8 mouse cellular contexts compared by ENCODE assay signal in the genomic region with DNA sequence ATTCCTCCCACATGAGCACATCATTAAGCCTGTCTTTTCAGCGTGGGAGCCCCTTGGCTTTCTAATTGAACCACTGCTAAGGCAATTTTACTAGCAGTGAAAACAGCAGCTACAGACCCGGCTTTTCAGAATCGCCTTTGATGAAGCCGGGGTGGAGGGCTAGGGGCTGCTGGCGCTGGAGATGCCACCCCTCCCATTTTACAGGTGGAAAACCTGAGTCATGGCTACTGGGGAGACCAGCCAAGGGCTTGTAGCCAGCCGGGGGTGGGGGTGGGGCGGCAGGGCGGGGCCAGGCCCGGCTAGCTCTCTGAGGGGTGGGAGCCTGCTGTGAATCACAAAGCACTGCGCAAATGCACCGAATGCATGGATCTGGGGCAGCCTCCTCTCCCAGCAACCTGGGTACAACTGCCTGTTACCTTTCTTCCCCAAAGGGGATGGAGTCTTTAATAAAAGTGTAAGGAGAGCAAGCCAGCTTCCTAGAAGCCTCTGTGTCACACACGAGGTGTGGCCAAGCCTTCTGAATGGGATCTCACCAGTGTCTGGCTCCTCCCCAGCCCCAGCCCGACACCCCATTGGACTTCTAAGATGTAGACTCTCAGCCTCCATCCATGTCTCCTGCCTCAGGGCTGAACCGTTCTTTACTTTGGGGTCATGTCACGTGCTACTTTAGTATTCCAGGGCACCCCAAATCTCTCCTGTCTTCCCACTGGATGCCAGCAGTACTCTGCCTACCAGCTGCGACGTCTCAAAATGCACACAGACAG.
DNase-seq lines count a peak whose midpoint lies in the region; ATAC-seq lines count a peak whose summit lies in the region.
"Had no signal": no experiment of that assay in that cellular context is flagged by ENCODE, and none has a peak within 500 bp of the region (broad histone marks: within the 10 kb centered on the region; RNA-seq: fewer than 3 reads in every experiment).

No protein-coding gene starts in this region.

- peak overlapping the region; percentile 50 for H3K4me2 ChIP-seq in forebrain, embryonic 14.5 days (ENCODE audit: low read length)
- peak overlapping the region; percentile 44 for H3K4me2 ChIP-seq in liver, embryonic 13.5 days

- 0 out of 2 replicates have a peak overlapping the region, but pooled peaks have one; percentile 5 for H3K4me3 ChIP-seq in forebrain, embryonic 14.5 days (ENCODE audit: low read depth, low read length)
- no peak overlapping the region for H3K4me3 ChIP-seq in liver, embryonic 13.5 days (replicated peaks)
- H3K4me3 ChIP-seq: erythroblast, embryonic 14.5 days had no signal

- no peaks in the 10 kb centered on the region for H3K27me3 ChIP-seq in forebrain, embryonic 14.5 days (replicated peaks; ENCODE audit: control insufficient read depth, insufficient read depth, low read length)
- H3K27me3 ChIP-seq in liver, embryonic 13.5 days: peaks cover 22% of the 10 kb centered on the region

- no peaks in the 10 kb centered on the region for H3K36me3 ChIP-seq in forebrain, embryonic 14.5 days (ENCODE audit: control insufficient read depth, insufficient read depth, low read length)
- no peaks in the 10 kb centered on the region for H3K36me3 ChIP-seq in liver, embryonic 13.5 days

- H3K27ac ChIP-seq in forebrain, embryonic 14.5 days (ENCODE audit: low read depth, low read length): peak overlapping the region; percentile 82
- no peak overlapping the region for H3K27ac ChIP-seq in liver, embryonic 13.5 days

- peaks cover 11% of the 10 kb centered on the region for H3K4me1 ChIP-seq in forebrain, embryonic 14.5 days (ENCODE audit: control insufficient read depth, insufficient read depth, low read length)
- peaks cover 16% of the 10 kb centered on the region for H3K4me1 ChIP-seq in liver, embryonic 13.5 days (replicated peaks)

- ATAC-seq in forebrain, embryonic 14.5 days: peak; percentile 66
- ATAC-seq in liver, embryonic 13.5 days (ENCODE audit: low read depth): no peak

- peak overlapping the region; percentile 35 for H3K9ac ChIP-seq in forebrain, embryonic 14.5 days (ENCODE audit: low read length)
- no peak overlapping the region for H3K9ac ChIP-seq in liver, embryonic 13.5 days

- DNase-seq in 3134 (ENCODE audit: extremely low read depth, insufficient read length, low spot score) (peak; percentile 87), 3T3-L1 (ENCODE audit: low read depth, low spot score) (peak; percentile 80)
- DNase-seq in forebrain, embryonic 14.5 days (ENCODE audit: low spot score): peak; percentile 69
- DNase-seq in liver, embryonic 13.5 days: no peak
- no peak for DNase-seq in urinary bladder, adult 2 months (ENCODE audit: low spot score)
- no peak for DNase-seq in cerebellum, postnatal 4 days (ENCODE audit: low spot score in 2 of 2)
- DNase-seq in layer of hippocampus, adult 11-12 months (ENCODE audit: low spot score): no peak

- no peaks in the 10 kb centered on the region for H3K9me3 ChIP-seq in forebrain, embryonic 14.5 days (replicated peaks; ENCODE audit: control insufficient read depth, low read length)
- H3K9me3 ChIP-seq in liver, embryonic 13.5 days (replicated peaks): no peaks in the 10 kb centered on the region

- WGBS in forebrain, embryonic 14.5 days: 6% methylated on average over 17 of the region's 17 CpGs
- WGBS in liver, embryonic 13.5 days (ENCODE audit: insufficient replicate concordance): 20% methylated on average over 17 of the region's 17 CpGs

Comparison
In these comparisons a context has a peak if more than half of its experiments do, and no peak if none do; other contexts are left out.
1. DNase-seq: peak in 3134 (single experiment), 3T3-L1 (single experiment) and forebrain, embryonic 14.5 days (single experiment); none in liver, embryonic 13.5 days (single experiment), urinary bladder, adult 2 months (single experiment), cerebellum, postnatal 4 days (0 of 2) and layer of hippocampus, adult 11-12 months (single experiment).